Mouse (Mus musculus): Measurements from ENCODE around the gene Syne2.

DNA sequence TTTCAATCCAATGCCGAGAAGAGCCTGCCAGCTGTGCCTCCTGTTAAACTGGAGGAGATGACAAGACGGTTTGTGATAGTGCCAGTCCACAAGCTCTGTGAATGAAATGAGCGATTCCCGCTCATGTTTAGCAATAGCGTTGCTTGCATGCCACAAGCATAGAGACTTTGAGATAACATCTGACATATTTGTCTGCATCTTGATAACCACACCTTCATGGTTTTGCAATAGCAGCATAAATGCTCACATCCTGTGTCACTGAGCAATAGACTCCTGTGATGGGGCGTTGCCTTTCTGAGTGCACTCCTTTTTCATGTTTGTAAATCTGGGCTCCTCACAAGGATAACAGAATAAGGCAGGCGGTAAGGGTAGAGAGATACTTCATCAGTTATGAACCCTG is 87.4 kb downstream of the Syne2 start:
- TF ChIP-seq CTCF (IDR thresholded peaks at IDR 0.05; ENCODE audit: low read depth): no peak
- TF ChIP-seq EP300 (optimal IDR thresholded peaks at IDR 0.05): no peak
